Mouse (Mus musculus): ENCODE results near the gene Hk1. TPM values are rescaled to one million over a fixed set of nuclear protein-coding genes. Genes with fewer than 3 reads are reported as not detected.
A peak's percentile ranks its signal among the peaks of the same experiment; 100 is the strongest.

Gene Hk1
- 100 to 1,000 TPM in 1 of 2 experiments, 10 to 100 TPM in 1; 99.7 to 113 TPM for total RNA-seq (2021)

DNA sequence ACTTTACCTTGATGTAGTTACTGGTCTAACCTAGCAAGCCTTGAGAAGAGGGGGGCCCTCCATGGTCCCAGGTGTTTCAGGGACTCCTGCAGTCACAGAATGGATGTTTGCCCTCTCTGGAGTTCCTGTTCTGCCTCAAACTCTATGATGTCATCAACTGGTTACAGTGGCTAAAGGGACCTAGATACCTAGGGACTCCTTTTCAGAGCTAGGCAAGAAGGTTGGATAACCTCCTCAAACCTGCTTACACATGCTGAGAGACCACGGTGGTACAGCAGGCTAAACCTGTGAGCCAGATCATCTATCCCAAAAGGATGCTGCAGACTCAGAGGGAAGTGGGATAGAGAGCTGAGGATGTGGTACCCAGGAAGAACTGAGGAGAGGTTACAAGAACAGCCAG is at the start of gene Hk1:
Gene Hk1 (minus strand): TSS at position 101 of the 400 bp plus-strand sequence.
- intact Hi-C loops (cut with DNase I): no loop called here
- DNase-seq: no peak

DNA sequence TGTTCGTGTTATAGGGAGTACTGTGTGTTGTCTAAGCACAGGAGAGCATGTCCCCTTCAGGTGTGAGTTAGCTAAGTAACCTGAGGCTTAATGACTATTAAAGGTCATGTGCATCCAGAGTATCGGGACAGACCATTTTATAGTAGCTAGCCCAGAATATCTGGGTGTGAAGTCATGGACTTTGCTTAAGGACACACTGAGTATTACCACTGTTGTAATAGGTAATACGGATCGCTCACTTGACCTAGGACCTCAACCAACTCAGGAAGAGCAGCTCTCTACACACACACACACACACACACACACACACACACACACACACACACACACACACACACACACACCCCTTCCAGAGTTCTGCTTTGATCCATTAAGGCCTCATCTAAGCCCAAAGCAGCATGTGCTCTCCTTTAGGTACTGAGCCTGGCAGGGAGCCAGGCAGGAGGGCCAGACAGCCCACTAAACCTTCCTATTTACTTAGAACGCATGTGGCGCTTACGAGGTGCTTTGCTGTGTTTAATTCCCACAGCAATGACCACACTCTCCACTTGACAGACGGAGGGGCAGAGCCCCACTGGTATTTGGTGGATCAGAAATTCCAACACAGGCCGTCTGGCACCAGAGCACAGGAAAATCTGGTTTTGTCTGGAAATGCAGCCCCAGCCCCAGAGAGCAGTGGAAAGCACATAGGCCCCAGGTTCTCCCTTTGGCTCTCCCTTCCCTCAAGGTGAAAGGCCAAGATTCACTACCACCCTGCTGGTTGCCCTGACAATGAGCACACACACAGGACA is 45.6 kb upstream of the Hk1 start:
- intact Hi-C loops (cut with DNase I): no loop called here
- DNase-seq: no peak

DNA sequence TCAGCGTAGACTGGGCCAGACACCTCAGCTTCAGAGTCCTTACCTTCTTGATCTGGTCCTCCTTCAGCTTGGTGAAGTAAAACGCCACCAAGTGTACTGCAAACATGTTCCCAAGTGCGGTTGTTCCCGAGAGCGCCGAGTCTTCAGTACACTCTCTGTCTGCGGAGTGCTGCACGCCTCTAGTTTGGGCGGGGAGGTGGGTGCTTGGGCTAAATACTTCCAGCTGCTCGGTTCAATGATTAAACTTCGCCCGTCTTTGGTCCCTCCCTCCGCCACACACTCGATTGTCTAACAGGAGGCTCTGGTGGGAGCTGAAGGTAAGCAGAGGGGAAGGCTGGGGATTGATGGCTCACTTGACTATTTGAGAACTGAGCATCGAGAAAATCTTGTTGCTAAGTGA is 42.5 kb upstream of the Hk1 start, which contains the start of gene Hkdc1:
Gene Hkdc1 (minus strand): TSS at position 237 of the 400 bp plus-strand sequence.
- intact Hi-C loops (cut with DNase I): no loop called here

DNA sequence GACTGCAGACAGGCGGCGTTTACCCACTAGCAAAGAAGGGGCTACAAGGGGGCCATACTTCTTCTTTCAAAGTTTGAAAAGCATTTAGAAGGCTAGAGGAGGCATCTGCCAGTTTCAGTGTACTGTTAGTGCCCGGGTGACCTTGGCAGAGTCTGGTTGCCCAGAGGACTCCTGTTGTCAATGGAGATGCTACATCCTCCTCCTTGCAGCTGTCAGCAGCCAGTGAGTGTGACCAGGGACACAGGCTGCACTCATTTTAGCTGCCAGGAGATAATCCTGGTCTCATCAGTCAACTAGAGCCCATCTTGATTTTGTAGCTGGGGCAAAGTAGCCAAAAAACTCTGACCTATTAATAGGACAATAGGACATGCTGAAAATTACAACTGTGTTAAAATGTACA is 41.4 kb upstream of the Hk1 start:
- no peak for DNase-seq
- intact Hi-C loops (cut with DNase I): no loop called here

More for the DNA sequence above, 42.5 kb upstream of the Hk1 start, which contains the start of gene Hkdc1:
- DNase-seq: no peak

DNA sequence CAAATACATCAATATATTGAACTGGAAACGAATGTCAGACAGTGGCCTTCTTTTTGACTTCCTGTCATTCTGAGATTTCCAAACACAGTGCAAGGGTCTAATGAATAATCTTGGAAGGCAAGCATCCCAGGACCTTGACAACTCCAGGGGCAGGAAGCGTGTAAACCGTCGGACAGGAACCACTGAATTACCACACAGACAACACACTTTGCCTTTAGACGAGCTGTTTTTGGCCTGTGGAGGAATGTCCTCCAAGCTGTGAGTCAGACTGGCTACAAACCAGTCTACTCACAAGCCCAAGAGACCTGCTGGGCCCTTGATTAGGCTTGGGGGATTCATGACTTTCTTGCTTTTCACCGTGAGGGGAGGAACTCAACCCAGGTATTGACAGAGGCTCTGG is 40.7 kb upstream of the Hk1 start:
- intact Hi-C loops (cut with DNase I): no loop called here
- DNase-seq: no peak

DNA sequence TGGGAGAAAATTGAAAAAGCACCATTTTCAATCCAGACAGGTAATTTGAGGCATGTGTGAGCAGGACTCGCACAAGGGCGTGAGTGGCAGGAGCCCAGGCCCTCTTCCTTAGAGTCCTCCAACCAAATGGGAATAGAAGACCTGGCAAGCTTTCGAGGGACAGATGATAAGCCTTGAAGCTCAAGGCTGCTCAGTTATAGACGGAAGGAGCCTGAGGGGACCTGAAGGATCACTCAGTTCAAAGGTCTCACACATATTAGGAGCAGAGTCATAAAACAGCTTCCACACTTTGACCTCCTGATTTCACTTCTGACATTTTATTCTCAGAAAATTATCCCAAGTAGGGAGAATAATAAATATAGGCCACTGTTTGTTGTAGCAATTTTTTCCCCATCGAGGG is 39.7 kb upstream of the Hk1 start:
- intact Hi-C loops (cut with DNase I): no loop called here
- DNase-seq: no peak

DNA sequence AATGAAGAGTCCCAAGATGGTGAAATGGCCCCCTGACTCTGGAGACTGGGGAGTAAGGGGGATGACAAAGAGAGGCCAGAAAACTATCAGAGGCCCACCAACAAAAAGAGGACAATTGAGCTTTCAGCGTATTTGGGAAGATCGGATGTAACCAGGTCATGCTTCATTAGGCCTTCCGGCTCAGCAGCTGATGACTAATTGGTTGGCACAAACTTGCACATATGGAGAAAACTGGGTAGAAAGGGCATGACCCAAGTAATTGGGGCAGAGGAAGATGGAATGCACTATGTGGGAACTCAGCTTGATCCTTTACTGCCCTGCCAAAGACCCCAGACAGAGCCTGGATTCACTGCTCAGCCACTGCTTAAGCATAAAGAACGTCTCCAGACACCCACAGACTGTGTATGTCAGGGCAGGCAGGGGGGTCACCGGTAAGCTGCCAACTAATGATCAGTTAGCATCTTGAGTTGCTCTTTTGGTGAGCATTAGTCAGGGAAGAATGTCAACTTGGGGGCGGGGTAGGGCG is 39.2 kb upstream of the Hk1 start:
- DNase-seq: no peak
- intact Hi-C loops (cut with DNase I): no loop called here

DNA sequence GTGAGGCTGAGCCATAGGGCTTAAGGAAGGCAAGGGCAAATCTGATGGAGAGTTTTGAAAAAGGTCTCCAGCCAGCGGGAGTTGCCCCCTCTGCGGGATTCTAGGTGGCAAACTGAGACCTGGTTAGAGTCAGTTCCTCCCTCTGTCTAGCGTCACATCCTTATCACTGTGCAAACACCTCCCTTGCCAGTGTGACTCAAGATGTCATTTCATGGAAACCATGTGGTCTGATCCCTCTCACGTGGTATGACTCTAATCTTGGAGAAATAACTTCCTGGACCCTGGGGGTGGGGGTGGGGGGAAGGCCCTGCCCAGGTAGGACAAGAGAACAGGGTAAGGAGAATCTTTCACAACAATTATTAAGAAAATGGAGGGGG is 33.9 kb upstream of the Hk1 start:
- intact Hi-C loops (cut with DNase I): no loop called here
- no peak for DNase-seq

DNA sequence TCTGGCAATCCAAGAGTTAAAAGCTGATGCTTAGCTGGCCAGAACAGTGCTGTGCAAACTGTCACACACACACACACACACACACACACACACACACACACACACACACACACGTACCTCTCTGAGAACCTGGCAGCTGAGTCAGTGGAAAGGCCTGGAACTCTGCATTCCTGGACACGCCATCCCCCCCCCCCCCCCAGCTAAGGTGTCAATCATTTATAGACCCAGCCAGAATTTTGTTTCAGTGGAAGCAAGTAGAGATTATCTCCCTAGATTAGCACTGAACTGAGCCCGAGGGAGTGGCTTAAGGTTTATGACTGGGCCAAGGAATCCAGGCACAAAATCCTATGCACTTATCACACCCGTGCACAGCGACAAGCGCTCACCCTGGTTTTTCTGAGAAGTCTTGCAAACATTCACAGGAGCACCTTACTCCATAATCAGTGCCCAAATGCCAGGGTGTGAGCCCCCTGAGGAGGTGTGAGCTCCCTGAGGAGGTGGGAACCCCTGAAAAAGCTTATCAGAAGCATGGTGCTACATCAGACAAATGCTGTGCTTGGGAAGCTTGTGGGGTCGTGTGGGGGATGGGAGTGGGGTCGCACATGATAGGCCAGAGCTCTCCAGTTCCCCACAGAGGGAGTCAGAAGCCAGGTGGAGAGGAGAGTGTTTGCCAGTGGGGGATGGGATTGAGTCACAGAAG is 33.3 kb upstream of the Hk1 start:
- DNase-seq: no peak
- intact Hi-C loops (cut with DNase I): no loop called here

DNA sequence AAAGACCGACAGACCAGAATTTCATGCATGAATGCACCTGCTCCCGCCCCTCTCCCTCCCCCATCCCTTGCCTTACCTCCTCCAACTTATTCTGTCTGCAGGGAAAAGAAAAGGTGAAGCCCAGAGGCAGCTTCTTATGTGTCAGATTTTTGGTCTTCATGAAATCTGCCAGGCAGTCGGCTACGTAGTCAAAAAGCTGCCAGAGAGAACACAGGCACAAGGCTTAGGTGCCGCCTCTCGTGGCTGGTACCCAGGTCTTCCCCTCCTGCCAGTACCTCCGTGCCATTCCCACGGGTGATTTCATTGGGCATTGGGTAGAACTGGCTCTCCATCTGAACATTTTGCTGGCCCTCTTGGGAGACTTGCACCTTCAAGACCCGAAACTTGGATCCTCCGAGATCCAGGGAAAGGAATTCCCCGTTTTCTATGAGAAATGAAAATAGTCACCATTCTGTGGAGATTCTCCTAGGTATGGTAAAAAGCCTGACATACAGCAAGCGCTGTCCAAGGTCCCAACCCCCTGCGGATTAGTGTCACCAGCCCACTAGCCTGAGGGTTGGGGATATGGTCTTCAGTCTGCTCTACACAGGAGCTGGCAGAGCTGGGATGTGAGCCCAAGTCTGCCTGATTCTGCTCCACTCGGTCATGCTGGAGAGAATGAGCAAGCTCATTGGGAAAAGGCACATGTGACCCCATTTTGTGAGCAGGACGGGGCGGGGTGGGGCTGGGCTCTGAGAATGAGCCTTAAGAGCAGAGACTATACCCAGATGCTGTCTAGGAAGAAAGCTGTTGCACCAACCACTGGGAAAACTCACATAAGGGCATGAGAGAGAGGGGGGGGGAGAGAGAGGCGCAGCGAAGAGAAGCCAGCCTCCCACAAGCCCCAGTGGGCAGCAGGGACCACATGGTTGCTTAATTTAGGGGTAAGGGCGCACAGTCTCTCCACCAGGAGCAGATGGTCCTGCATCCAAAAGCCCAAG is 32.0 kb upstream of the Hk1 start:
- intact Hi-C loops (cut with DNase I): loop anchor here (1.0 kb wide), 1 partner anchor 136 kb away; no protein-coding TSS in a partner anchor
- DNase-seq: no peak

DNA sequence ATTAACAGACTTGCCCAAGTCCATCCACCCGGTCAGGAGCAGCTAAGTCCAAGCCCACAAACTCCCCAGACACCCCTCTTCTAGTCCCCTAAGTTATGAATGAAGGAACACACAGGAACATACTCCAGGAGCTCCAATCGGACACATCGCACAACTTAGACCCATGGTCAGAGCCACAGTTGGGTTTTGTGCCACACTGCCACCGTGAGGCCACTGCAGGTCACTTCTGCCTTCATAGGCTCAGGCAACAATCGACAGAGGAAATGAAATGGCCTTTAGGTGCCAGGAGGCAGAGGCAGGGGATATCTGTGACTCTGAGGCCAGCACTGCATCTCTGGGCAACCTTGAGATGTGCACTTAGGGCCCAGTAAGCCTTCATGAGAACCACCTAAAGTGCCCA is 31.2 kb upstream of the Hk1 start:
- DNase-seq: peak; percentile 64 to 68
- intact Hi-C loops (cut with DNase I): loop anchor here (1.0 kb wide), 1 partner anchor 136 kb away; no protein-coding TSS in a partner anchor

DNA sequence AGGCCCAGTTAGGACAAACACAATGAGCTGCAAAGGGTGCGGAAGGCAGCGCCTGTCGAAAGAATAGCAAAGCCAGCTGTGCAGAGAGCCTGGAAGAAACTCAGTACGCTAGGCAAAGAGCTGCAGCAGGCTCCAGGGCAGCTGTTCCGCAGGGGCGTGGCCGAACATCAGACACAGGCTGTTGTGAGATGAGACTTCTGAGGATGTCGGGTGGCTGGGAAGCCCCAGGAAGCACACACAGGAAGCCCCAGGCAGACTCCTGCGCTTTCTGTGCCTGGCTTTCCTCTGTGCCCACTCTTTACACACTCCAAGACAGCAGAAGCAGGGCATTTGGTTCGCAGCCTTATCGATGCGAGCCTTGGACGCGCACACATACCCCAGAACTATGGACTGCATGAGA is 25.2 kb upstream of the Hk1 start:
- intact Hi-C loops (cut with DNase I): no loop called here
- peak; percentile 19 to 41 for DNase-seq

DNA sequence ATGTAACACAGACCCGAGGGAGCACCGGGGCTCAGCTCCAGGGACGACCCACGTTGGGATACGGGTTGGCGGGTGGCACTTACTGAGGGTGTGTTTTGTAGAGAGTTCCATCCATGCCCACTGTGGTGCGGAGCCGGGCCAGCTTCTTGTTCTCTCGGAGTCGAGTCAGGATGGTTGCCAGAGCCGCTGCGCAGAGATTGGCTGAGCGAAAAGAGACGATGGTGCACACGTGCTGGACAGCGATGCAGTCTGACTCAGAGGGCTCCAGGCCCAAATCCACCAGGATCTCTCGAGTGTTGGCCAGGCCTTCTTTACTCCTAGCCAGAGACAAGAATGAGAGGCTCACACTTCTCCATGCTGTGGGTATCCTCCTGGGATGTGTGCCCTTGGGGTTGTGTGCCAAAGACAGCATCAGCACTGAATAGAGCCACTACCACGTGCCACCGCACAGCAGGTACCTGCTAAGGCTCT is 22.0 kb upstream of the Hk1 start:
- peak; percentile 19 to 46 for DNase-seq
- intact Hi-C loops (cut with DNase I): no loop called here

DNA sequence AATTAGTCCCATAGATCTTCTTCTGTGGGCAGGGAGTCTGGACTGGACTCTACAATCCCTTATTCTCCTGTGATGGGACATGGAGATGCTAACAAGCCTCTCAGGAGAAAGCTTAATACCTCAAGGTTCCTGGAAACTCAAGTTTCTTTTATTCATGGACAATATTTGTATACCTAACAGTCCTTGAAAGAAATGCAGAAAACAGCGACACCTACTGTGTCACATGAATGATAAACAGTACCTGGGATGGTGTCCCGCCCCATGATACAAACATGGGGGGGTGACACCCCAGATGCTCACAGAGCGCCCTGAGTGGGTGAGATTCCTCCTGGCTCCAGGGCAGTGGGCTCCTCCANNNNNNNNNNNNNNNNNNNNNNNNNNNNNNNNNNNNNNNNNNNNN is 3.3 kb upstream of the Hk1 start:
- intact Hi-C loops (cut with DNase I): no loop called here
- no peak for DNase-seq

DNA sequence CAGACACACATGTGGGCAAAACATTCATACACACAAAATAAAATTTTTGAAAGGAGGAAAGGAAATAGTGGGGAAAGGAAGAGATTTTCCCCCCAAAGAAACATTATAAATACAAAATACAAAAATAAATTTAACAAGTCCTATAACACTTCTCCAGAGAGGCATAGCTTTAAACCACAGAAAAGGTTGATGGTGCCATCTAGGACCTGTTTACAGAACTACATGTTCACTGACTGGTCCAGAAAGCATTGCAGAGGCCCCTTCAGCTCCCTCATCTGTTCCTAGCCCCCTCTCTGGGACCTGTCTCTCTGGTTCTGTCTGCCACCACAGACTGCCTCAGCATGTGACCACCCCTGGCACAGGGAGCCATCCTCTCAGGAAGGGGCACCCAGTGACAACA is 1.2 kb upstream of the Hk1 start:
- DNase-seq: no peak
- intact Hi-C loops (cut with DNase I): loop anchor here (1.0 kb wide), 1 partner anchor 106 kb away; no protein-coding TSS in a partner anchor

DNA sequence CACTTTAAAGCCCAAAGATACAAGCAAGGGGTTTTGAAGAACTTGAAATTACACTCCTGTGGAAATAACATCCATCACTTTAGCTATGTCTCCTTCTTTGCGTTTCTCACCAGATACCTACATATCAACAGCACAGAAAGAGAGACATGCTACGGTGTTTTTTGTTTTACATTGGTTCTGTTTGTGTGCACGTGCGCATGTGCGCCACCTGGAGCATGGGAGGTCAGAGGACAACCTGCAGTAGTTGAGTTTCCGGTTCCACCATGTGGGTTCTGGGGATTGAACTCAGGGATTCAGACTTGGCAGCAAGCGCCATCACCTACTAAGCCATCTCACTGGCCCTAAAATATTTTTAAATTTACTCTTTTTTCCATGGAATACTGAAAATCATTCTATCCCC is 20.9 kb downstream of the Hk1 start:
- intact Hi-C loops (cut with DNase I): no loop called here
- no peak for DNase-seq

DNA sequence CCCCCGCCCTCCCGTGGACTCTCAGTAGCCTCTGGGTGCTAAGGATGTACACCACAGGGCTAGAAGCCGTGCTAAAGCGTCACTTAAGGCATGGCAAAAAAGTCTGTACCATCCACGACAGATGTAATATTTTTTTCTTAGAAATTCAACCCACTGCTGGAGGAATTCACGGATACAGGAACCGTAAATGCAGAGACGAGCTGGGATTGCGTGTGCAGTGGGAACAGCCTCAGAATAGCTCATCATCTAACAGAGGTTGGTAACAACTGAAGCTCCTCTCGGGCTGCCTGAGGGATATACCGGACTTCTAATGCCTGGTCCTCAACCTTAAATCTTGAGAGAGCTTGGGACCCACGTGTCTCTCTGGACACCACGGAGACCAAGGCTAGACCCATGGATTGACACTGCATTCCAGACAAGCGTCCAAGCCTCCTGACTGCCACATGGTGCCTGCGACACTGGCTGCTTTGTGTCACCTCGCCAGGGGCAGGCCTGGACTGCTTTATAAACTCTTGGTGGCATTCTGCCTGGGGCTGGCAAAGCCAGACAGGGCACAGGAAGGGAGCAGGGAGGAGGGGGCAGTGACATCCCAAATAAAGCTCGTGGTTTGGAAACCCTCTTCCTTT is 23.5 kb downstream of the Hk1 start:
- peak; percentile 31 to 47 for DNase-seq
- intact Hi-C loops (cut with DNase I): no loop called here

DNA sequence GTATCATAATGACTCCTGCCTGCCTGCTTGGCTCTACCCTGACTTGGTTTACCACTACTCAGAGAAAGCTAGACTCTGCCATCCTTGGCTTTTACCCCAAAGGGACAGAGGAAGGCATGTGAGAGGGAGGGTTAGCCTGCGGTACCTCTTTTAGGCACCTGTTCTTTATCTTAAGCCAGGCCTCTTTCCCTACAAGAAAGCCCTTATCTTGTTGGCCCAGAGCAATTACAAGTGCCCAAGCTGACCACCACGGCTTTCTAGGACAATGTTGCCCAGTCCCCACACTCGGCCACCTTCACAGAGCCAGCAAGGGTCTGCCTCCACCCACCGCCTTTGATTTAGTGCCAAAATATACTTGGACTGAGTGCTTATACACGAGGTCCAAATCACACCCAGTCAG is 34.6 kb downstream of the Hk1 start:
- no peak for DNase-seq
- intact Hi-C loops (cut with DNase I): loop anchor here (10.0 kb wide), 1 partner anchor 140 kb away; the partner anchor contains the start of gene Vps26a

DNA sequence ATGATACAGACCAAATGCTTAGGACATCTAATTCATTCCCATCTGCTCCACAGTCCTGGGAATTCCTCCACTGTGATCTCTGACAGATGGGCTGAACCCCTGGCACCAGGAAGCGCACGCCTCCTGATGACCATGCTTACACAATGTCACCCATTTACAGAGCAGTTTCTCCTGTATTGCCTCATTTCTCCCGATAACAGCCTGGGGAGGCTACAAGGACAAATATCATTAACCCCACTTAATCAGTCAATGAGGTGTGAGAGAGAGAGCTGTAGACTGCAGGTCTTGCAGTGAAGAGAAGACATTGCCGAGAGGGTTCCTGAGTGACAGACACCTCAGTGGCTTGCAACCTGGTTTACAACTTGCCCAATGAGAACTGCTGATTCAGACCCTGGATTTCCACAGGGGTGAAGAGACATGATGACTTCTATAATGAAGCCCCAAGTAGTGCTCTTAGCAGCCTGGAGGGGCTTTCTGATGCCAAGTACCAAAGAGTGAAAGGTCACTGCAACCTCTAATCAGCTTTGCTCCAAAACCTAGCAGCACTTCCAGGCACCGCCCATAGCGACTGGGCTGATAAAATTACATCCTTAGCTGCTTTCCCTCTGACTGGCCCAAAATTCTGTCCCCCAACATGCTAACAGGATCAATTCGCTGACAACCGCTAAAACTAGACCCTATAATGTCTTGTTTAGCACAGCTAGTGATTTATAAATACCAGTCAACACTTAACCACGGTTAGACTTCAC is 35.5 kb downstream of the Hk1 start:
- no peak for DNase-seq
- intact Hi-C loops (cut with DNase I): loop anchor here (10.0 kb wide), 1 partner anchor 141 kb away; the partner anchor contains the start of gene Vps26a

Measured in heart, postnatal 36 days (tissue).